Mouse (Mus musculus): Measurements from ENCODE around the gene Cxcr1. TPM values are rescaled to one million over a fixed set of nuclear protein-coding genes. Genes with fewer than 3 reads are reported as not detected.

Gene Cxcr1
- polyA plus RNA-seq (2012; rRNA removed): not detected in 2 replicates

DNA sequence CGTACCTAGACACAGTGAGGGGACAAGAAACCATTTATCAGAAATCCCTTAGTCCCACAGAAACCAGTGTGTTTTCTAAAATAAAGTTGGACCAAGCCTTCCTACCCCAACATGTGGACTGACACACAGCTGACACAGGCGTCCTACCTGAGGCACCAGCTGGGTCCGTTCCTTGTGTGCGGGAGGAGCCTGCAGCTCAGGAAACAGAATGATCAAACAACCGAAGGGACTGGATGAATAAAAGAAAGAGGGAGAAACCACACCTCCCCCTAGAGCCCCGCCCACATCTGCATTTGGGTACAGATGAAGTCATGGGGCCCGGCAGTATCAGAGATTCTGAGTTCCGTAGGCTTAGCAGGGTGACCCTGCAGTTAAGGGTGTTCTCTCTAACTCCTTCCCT is at the start of gene Cxcr1:
Gene Cxcr1, minus strand, starts transcription at position 187 of the 400 bp plus-strand sequence.
- no peaks in the 10 kb centered on the region for H3K27me3 ChIP-seq (ENCODE audit: control insufficient read depth, insufficient read depth, low read length)
- no peaks in the 10 kb centered on the region for H3K36me3 ChIP-seq (ENCODE audit: control insufficient read depth, insufficient read depth, low read length)
- TF ChIP-seq POLR2A (IDR thresholded peaks at IDR 0.05; ENCODE audit: control insufficient read depth, extremely low read depth, insufficient read depth, low read length, poor library complexity) (no peak), CTCF (IDR thresholded peaks at IDR 0.05; ENCODE audit: borderline replicate concordance, control insufficient read depth, extremely low read depth, insufficient read depth, low read length, poor library complexity) (no peak)
- 54% methylated on average over 8 of the region's 8 CpGs for WGBS
- H3K27ac ChIP-seq (ENCODE audit: control insufficient read depth, insufficient read depth, low read length): no peak within 1 kb of the TSS
- no peak within 1 kb of the TSS for H3K4me3 ChIP-seq (ENCODE audit: control insufficient read depth, insufficient read depth, low read length)
- H3K4me1 ChIP-seq (replicated peaks; ENCODE audit: control insufficient read depth, insufficient read depth, low read length): no peaks in the 10 kb centered on the region; the same call in 1 of the 2 replicates
- DNase-seq: no peak

DNA sequence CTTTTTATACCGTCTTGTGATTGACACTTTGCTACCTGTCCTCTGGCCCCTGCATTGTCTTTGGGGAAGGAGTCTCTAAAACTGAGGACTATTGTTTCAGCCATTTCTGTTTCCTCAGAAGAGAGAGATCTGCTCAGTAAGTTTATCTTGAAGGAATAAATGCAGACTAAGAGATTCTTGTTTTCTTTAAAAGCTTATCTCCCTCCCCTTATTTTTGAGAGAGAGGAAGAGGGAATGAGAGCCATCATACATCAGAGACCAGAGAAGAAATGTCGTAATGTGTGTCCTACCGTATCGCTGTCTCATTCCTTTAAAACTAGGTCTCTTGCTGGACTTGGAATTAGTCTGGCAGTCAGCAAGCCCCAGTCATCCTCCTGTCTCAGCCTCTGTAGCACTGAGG is 46.4 kb upstream of the Cxcr1 start:
- TF ChIP-seq CTCF (IDR thresholded peaks at IDR 0.05; ENCODE audit: borderline replicate concordance, control insufficient read depth, extremely low read depth, insufficient read depth, low read length, poor library complexity): no peak
- TF ChIP-seq POLR2A (IDR thresholded peaks at IDR 0.05; ENCODE audit: control insufficient read depth, extremely low read depth, insufficient read depth, low read length, poor library complexity): no peak
- no peak overlapping the region for H3K4me3 ChIP-seq (ENCODE audit: control insufficient read depth, insufficient read depth, low read length)
- no peak overlapping the region for H3K27ac ChIP-seq (ENCODE audit: control insufficient read depth, insufficient read depth, low read length)
- DNase-seq: no peak
- no peaks in the 10 kb centered on the region for H3K36me3 ChIP-seq (ENCODE audit: control insufficient read depth, insufficient read depth, low read length)
- no peaks in the 10 kb centered on the region for H3K27me3 ChIP-seq (ENCODE audit: control insufficient read depth, insufficient read depth, low read length)
- 83% methylated on average over 4 of the region's 4 CpGs for WGBS
- peaks cover 26% of the 10 kb centered on the region for H3K4me1 ChIP-seq (replicated peaks; ENCODE audit: control insufficient read depth, insufficient read depth, low read length)

DNA sequence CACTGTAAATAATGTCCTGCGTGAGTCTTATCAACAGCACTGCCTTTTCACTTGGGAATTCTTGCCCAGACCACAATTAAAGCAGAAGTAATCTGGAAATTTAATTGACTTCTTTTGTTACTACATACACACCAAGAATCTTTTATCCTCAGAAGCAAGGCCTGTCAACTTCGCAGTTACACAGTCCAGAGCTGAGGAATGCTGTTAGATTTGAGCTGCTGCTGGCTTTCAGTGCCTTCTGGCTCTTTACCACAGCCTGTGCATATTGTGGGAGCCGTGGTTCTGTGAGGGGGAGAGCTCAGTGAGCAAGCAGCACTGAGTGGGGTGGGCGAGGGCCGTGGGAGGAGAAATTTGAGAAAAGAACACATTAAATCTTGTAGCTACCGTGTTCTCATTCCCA is 45.9 kb upstream of the Cxcr1 start:
- 54% methylated on average over 6 of the region's 6 CpGs for WGBS
- no peak overlapping the region for H3K4me3 ChIP-seq (ENCODE audit: control insufficient read depth, insufficient read depth, low read length)
- H3K27me3 ChIP-seq (ENCODE audit: control insufficient read depth, insufficient read depth, low read length): no peaks in the 10 kb centered on the region
- H3K27ac ChIP-seq (ENCODE audit: control insufficient read depth, insufficient read depth, low read length): no peak overlapping the region
- peaks cover 26% of the 10 kb centered on the region for H3K4me1 ChIP-seq (replicated peaks; ENCODE audit: control insufficient read depth, insufficient read depth, low read length)
- no peak for TF ChIP-seq POLR2A (IDR thresholded peaks at IDR 0.05; ENCODE audit: control insufficient read depth, extremely low read depth, insufficient read depth, low read length, poor library complexity)
- TF ChIP-seq CTCF (IDR thresholded peaks at IDR 0.05; ENCODE audit: borderline replicate concordance, control insufficient read depth, extremely low read depth, insufficient read depth, low read length, poor library complexity): no peak
- no peaks in the 10 kb centered on the region for H3K36me3 ChIP-seq (ENCODE audit: control insufficient read depth, insufficient read depth, low read length)
- no peak for DNase-seq

DNA sequence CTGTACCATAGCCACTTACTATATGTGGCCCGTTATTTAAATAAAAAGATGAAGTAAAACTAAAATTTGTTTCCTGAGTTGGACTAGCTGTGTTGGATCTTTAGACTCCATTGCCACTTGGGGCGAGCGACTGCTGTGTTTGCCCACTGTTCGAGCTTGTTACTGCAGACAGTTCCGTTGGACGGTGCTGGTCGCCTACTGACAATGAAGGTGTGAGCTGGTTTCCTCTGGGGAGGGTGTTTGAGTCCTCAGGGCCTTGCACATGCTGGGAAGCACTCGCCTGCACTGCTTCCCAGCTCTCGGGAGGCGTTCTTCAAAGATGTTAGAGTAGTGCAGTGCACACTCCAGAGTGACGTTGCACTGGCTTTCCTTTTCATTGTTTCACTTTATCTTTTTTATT is 45.2 kb upstream of the Cxcr1 start:
- 14% methylated on average over 11 of the region's 11 CpGs for WGBS
- no peak for TF ChIP-seq CTCF (IDR thresholded peaks at IDR 0.05; ENCODE audit: borderline replicate concordance, control insufficient read depth, extremely low read depth, insufficient read depth, low read length, poor library complexity)
- TF ChIP-seq POLR2A (IDR thresholded peaks at IDR 0.05; ENCODE audit: control insufficient read depth, extremely low read depth, insufficient read depth, low read length, poor library complexity): no peak
- Histone ChIP-seq H3K36me3 (ENCODE audit: control insufficient read depth, insufficient read depth, low read length) (no peaks in the 10 kb centered on the region), H3K4me3 (ENCODE audit: control insufficient read depth, insufficient read depth, low read length) (peak overlapping the region; percentile 14), H3K4me1 (replicated peaks; ENCODE audit: control insufficient read depth, insufficient read depth, low read length) (peaks cover 25% of the 10 kb centered on the region), H3K27ac (ENCODE audit: control insufficient read depth, insufficient read depth, low read length) (no peak overlapping the region), H3K27me3 (ENCODE audit: control insufficient read depth, insufficient read depth, low read length) (no peaks in the 10 kb centered on the region)
- peak; percentile 21 for DNase-seq

DNA sequence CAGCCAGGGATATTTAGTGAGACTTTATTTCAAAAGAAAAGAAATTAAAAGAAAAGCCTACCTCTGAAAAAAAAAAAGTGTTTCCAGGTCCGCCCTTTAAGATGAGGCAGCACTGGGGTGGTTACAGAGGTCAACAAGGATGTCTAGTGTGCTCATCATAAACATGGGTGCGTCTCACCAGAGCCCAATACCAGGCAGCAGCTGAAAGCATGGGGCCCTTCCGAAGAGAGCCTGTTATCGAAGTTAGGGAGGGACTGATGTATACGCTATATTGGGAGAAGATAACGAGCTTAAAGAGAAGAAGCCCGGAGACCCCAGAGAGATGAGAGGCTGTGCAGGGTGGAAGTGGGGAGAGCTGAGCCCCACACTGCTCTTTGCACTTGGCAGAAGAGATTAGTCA is 44.7 kb upstream of the Cxcr1 start:
- H3K27me3 ChIP-seq (ENCODE audit: control insufficient read depth, insufficient read depth, low read length): no peaks in the 10 kb centered on the region
- no peak for TF ChIP-seq POLR2A (IDR thresholded peaks at IDR 0.05; ENCODE audit: control insufficient read depth, extremely low read depth, insufficient read depth, low read length, poor library complexity)
- TF ChIP-seq CTCF (IDR thresholded peaks at IDR 0.05; ENCODE audit: borderline replicate concordance, control insufficient read depth, extremely low read depth, insufficient read depth, low read length, poor library complexity): no peak
- 8% methylated on average over 7 of the region's 7 CpGs for WGBS
- DNase-seq: no peak
- peak overlapping the region; percentile 26; the same call in 1 of the 2 replicates for H3K27ac ChIP-seq (ENCODE audit: control insufficient read depth, insufficient read depth, low read length)
- no peaks in the 10 kb centered on the region for H3K36me3 ChIP-seq (ENCODE audit: control insufficient read depth, insufficient read depth, low read length)
- peaks cover 22% of the 10 kb centered on the region for H3K4me1 ChIP-seq (replicated peaks; ENCODE audit: control insufficient read depth, insufficient read depth, low read length)
- H3K4me3 ChIP-seq (ENCODE audit: control insufficient read depth, insufficient read depth, low read length): 0 out of 2 replicates have a peak overlapping the region, but pooled peaks have one; percentile 5

DNA sequence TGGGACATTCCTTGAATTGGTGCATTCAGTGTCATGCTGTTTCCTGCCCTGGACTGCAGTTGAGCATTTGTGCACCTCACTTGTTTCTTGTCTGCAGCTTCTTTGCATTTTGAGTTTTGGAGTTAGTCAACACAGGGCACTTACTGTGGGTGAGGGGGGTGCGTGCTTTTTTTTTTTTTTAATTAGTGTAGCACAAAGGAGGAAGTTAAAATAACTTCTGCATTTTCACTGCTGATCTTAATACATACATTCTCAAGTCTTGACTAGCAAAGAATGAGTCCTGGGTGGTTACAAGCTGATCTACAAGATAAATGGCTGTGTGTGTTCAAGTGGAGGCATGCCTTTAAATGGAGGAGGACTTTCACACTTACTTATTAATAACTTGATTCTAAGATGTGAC is 43.7 kb upstream of the Cxcr1 start:
- DNase-seq: no peak
- Histone ChIP-seq H3K36me3 (ENCODE audit: control insufficient read depth, insufficient read depth, low read length) (no peaks in the 10 kb centered on the region), H3K4me3 (ENCODE audit: control insufficient read depth, insufficient read depth, low read length) (no peak overlapping the region), H3K4me1 (replicated peaks; ENCODE audit: control insufficient read depth, insufficient read depth, low read length) (peaks cover 18% of the 10 kb centered on the region), H3K27me3 (ENCODE audit: control insufficient read depth, insufficient read depth, low read length) (no peaks in the 10 kb centered on the region), H3K27ac (ENCODE audit: control insufficient read depth, insufficient read depth, low read length) (no peak overlapping the region; the same call in 1 of the 2 replicates)
- TF ChIP-seq CTCF (IDR thresholded peaks at IDR 0.05; ENCODE audit: borderline replicate concordance, control insufficient read depth, extremely low read depth, insufficient read depth, low read length, poor library complexity): no peak
- TF ChIP-seq POLR2A (IDR thresholded peaks at IDR 0.05; ENCODE audit: control insufficient read depth, extremely low read depth, insufficient read depth, low read length, poor library complexity): no peak
- 3% methylated on average over 1 of the region's 1 CpGs for WGBS

- 2% methylated on average over 5 of the region's 5 CpGs for WGBS
- DNase-seq: no peak
- Histone ChIP-seq H3K27me3 (ENCODE audit: control insufficient read depth, insufficient read depth, low read length) (no peaks in the 10 kb centered on the region), H3K4me1 (replicated peaks; ENCODE audit: control insufficient read depth, insufficient read depth, low read length) (peaks cover 18% of the 10 kb centered on the region), H3K36me3 (ENCODE audit: control insufficient read depth, insufficient read depth, low read length) (no peaks in the 10 kb centered on the region), H3K27ac (ENCODE audit: control insufficient read depth, insufficient read depth, low read length) (no peak overlapping the region; the same call in 1 of the 2 replicates), H3K4me3 (ENCODE audit: control insufficient read depth, insufficient read depth, low read length) (no peak overlapping the region)
- TF ChIP-seq CTCF (IDR thresholded peaks at IDR 0.05; ENCODE audit: borderline replicate concordance, control insufficient read depth, extremely low read depth, insufficient read depth, low read length, poor library complexity): no peak
- no peak for TF ChIP-seq POLR2A (IDR thresholded peaks at IDR 0.05; ENCODE audit: control insufficient read depth, extremely low read depth, insufficient read depth, low read length, poor library complexity)
These were observed 43.2 kb upstream of the Cxcr1 start for GRCm38 (mm10) chr1:74237671-74238070.

Data from thymus, adult 2 months (tissue).